Mouse (Mus musculus) spleen, embryonic (tissue): ENCODE measurements around the gene Dao.

Source experiments
- CTCF ChIA-PET: fragments of 350-600 bp; sonication (Branson Sonifier 250); formaldehyde crosslinking; loops from one replicate; lab custom pipeline; 2022; lab: Charles Lee

Dao gene

GRCm38 (mm10) chr5:114066601-114067000, 63.1 kb downstream of the Dao start:
- CTCF ChIA-PET = no interaction called here

- CTCF ChIA-PET = no interaction called here
Measured at GRCm38 (mm10) chr5:114067543-114067942, 64.0 kb downstream of the Dao start.

- CTCF ChIA-PET = no interaction called here
Measured at GRCm38 (mm10) chr5:114067982-114068381, 64.5 kb downstream of the Dao start.

GRCm38 (mm10) chr5:114070858-114071257, 67.4 kb downstream of the Dao start:
- CTCF ChIA-PET = no interaction called here

GRCm38 (mm10) chr5:114072262-114072661, 68.8 kb downstream of the Dao start:
- CTCF ChIA-PET = interaction anchor here (0.5 kb wide), 1 partner anchor 513 kb away, joined by 14 read pairs; no protein-coding TSS in a partner anchor
